In genomic region chr14:92622953-92623352, GRCm38 (mm10) we compare ENCODE assay signal across 15 mouse cellular contexts.
"Had no signal": no experiment of that assay in that cellular context is flagged by ENCODE, and none has a peak within 500 bp of the region (broad histone marks: within the 10 kb centered on the region; RNA-seq: fewer than 3 reads in every experiment).

No protein-coding gene starts in this region.

- H3K4me3 ChIP-seq: lung, embryonic 15.5 days; megakaryocyte, embryonic 14.5 days; midbrain, embryonic 13.5 days; midbrain, embryonic 15.5 days; neural tube, embryonic 12.5 days had no signal

- H3K27ac ChIP-seq: lung, embryonic 15.5 days; macrophage; midbrain, embryonic 13.5 days; midbrain, embryonic 15.5 days; neural tube, embryonic 12.5 days had no signal

- H3K4me1 ChIP-seq: lung, embryonic 15.5 days; megakaryocyte, embryonic 14.5 days; midbrain, embryonic 13.5 days; midbrain, embryonic 15.5 days; neural tube, embryonic 12.5 days had no signal

- H3K9ac ChIP-seq: liver, postnatal 0 days; lung, embryonic 15.5 days; midbrain, embryonic 13.5 days; midbrain, embryonic 15.5 days; neural tube, embryonic 12.5 days had no signal

- ATAC-seq: liver, postnatal 0 days; lung, postnatal 0 days; midbrain, embryonic 13.5 days; midbrain, embryonic 15.5 days had no signal

- H3K27me3 ChIP-seq: lung, embryonic 15.5 days; megakaryocyte, embryonic 14.5 days; midbrain, embryonic 13.5 days; midbrain, embryonic 15.5 days; neural tube, embryonic 12.5 days had no signal

- H3K36me3 ChIP-seq: lung, embryonic 15.5 days; midbrain, embryonic 13.5 days; midbrain, embryonic 15.5 days; neural tube, embryonic 12.5 days had no signal

- DNase-seq: liver, postnatal 0 days; lung, adult 2 months; lung, postnatal 14 days; lung, postnatal 36 days; right cerebral cortex, postnatal 14 days; thymus, adult 18-20 months; thymus, postnatal 14 days; thymus, postnatal 36 days had no signal

- H3K9me3 ChIP-seq: lung, embryonic 15.5 days; megakaryocyte, embryonic 14.5 days; midbrain, embryonic 13.5 days; midbrain, embryonic 15.5 days; neural tube, embryonic 12.5 days had no signal
